Mouse (Mus musculus) liver, embryonic 15.5 days (tissue): ENCODE data around the gene Tmem274. TPM values are rescaled to one million over a fixed set of nuclear protein-coding genes. Genes with fewer than 3 reads are reported as not detected.

Source experiments
- ATAC-seq: fragments of 200-750 bp; cut with Nextera tagmentation; 2 replicates; pipeline ENCODE4 v1.8.0; 2017; ENCODE audit warnings: moderate number of reproducible peaks, mild to moderate bottlenecking, moderate library complexity; ENCODE audit not compliant: insufficient read depth
- H3K27ac ChIP-seq: fragments of 300-500 bp; sonication (generic); replicated peaks from 2 replicates; pipeline ENCODE4 v1.5.1; 2015; ENCODE audit warnings: mild to moderate bottlenecking, inconsistent platforms
- H3K27me3 ChIP-seq: fragments of 300-500 bp; sonication (generic); 2 replicates; pipeline ENCODE4 v1.6.1; 2015; ENCODE audit warnings: mild to moderate bottlenecking, inconsistent platforms
- H3K36me3 ChIP-seq: fragments of 300-500 bp; sonication (generic); replicated peaks from 2 replicates; pipeline ENCODE4 v1.6.1; 2015; ENCODE audit warnings: moderate library complexity, mild to moderate bottlenecking, inconsistent platforms
- H3K4me1 ChIP-seq: fragments of 300-500 bp; sonication (generic); replicated peaks from 2 replicates; pipeline ENCODE4 v1.6.1; 2015; ENCODE audit warnings: inconsistent platforms
- H3K4me2 ChIP-seq: fragments of 300-500 bp; sonication (generic); 2 replicates; pipeline ENCODE4 v1.6.1; 2015; ENCODE audit warnings: moderate library complexity, mild to moderate bottlenecking, inconsistent platforms
- H3K4me3 ChIP-seq: fragments of 300-500 bp; sonication (generic); replicated peaks from 2 replicates; pipeline ENCODE4 v1.5.1; 2015; ENCODE audit warnings: mild to moderate bottlenecking, inconsistent platforms
- H3K9ac ChIP-seq: fragments of 300-500 bp; sonication (generic); 2 replicates; pipeline ENCODE4 v1.6.1; 2015; ENCODE audit warnings: moderate library complexity, mild to moderate bottlenecking, inconsistent platforms
- H3K9me3 ChIP-seq: fragments of 300-500 bp; sonication (generic); replicated peaks from 2 replicates; pipeline ENCODE4 v1.6.1; 2016; ENCODE audit warnings: inconsistent platforms
- WGBS: fragments of 180-500 bp; shearing (Covaris S2); methylation state at CpG from one replicate; pipeline ENCODE4 v1.1.7; 2015; ENCODE audit warnings: mixed read lengths; ENCODE audit not compliant: insufficient replicate concordance; 5-methylcytosine and 5-hydroxymethylcytosine counted together
- polyA plus RNA-seq: library from polyadenylated mRNA; unstranded; fragments of >200 nt; fragmentation: Nextera tagmentation; extraction: Ambion mirVana; gene quantifications from 2 replicates; pipeline ENCODE4 v1.2.1, GENCODE M21; 2015

Tmem274 gene
- polyA plus RNA-seq, 1 experiment from 2014 or later, result not detected

DNA sequence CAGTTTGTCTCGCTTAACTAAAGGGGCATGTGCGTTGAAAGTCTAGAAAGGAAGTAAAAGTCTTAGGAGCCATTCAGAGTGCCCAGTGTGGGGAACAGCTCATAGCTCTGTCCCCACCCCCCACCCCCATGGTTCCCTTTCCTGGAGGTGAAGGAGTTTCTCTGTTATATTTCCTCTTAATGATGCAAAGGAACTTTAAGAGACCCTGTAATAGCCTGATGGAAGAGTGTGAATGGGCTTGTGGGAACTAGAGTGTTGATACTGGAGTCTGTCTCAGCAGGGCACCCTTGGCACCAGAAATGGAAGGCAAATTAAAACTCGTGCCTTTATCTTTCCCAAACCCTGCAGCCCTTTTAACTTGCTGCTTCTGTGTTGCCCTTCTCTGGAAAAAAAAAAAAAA is 27.7 kb downstream of the Tmem274 start:
- Histone ChIP-seq H3K9ac (no peak overlapping the region), H3K4me3 (no peak overlapping the region), H3K9me3 (no peaks in the 10 kb centered on the region), H3K27ac (no peak overlapping the region), H3K4me1 (no peaks in the 10 kb centered on the region), H3K36me3 (0 out of 2 replicates have a peak, but pooled peaks cover 9% of the 10 kb centered on the region), H3K4me2 (no peak overlapping the region), H3K27me3 (no peaks in the 10 kb centered on the region)
- 17% methylated on average over 3 of the region's 3 CpGs for WGBS
- ATAC-seq, result no peak

DNA sequence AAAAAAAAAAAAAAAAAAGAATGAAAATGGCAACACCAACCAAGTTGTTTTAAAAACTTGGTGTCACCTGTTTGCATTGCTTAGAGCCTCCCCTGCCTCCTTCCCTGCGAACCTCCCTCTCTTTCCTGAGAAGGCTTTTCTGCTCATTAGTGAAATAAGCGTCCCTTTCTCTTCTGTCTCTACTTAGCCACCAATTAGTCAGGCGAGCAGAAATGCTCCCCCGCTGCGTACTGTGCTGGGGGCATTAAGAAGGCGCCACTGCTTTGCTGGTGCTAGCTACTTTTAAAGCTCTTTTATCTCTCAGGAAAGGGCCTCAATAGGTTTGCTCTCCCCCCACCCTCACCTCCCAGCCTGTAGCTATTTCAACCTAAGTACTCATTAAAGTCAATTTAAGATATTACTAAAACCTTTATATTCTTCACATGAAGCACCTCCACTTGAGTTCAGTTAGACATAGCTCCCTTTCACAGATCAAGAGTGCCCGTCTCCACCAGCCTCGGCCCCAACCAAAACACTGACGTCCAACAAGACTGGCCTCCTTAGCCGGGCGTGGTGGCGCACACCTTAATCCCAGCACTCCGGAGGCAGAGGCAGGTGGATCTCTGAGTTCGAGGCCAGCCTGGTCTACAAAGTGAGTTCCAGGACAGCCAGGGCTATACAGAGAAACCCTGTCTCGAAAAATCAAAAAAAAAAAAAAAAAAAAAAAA is 28.2 kb downstream of the Tmem274 start:
- no peak overlapping the region for H3K27ac ChIP-seq
- H3K4me2 ChIP-seq, result no peak overlapping the region
- no peak overlapping the region for H3K4me3 ChIP-seq
- WGBS, result 59% methylated on average over 14 of the region's 15 CpGs
- H3K27me3 ChIP-seq, result no peaks in the 10 kb centered on the region
- no peak overlapping the region for H3K9ac ChIP-seq
- no peaks in the 10 kb centered on the region for H3K9me3 ChIP-seq
- 0 out of 2 replicates have a peak, but pooled peaks cover 4% of the 10 kb centered on the region for H3K36me3 ChIP-seq
- ATAC-seq, result no peak
- H3K4me1 ChIP-seq, result no peaks in the 10 kb centered on the region

DNA sequence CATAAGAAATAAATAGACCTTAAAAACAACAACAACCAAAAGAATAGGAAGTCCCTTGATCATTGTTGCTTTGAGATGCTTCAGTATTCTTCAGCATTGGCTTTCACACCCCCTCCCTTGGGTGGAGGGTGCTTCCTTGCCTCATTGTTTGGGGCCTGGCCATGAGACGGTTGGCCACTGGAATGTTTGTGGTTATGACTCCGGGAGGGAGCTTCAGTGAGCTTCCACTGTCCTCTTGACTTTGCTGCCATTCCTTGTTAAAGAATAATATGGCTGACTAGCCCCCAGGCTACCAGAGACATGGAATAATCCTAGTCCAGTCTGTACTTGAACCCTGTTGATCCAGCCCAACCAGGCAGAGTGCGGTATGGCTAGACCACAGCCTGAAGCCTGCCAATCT is 29.7 kb downstream of the Tmem274 start:
- Histone ChIP-seq H3K36me3 (no peaks in the 10 kb centered on the region), H3K4me1 (0 out of 2 replicates have a peak, but pooled peaks cover 3% of the 10 kb centered on the region), H3K4me2 (no peak overlapping the region), H3K9me3 (no peaks in the 10 kb centered on the region), H3K27me3 (no peaks in the 10 kb centered on the region), H3K27ac (no peak overlapping the region), H3K4me3 (no peak overlapping the region), H3K9ac (no peak overlapping the region)
- WGBS, result 46% methylated on average over 3 of the region's 3 CpGs
- ATAC-seq, result no peak

DNA sequence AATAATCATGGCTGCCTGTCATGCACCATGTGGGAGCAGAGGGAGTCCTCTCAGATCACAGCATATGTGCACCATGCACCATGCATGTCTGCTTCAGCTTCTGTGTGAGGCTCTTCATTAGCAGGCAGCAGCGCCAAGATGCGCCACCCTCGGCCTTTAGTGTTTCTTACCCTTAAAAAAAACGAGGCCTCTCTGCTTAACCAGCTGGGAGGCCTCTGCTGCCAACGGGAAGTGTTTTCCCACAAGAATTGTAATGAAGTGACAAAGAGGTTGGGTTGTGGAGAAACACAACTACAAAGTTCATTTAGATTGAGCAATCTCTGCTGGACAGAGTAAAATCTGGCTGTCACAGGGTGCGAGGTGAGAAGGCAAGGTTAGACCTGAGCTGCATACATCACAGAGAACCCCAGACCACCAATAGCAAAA is 34.1 kb downstream of the Tmem274 start:
- 45% methylated on average over 6 of the region's 6 CpGs for WGBS
- Histone ChIP-seq H3K4me3 (no peak overlapping the region), H3K36me3 (no peaks in the 10 kb centered on the region), H3K9ac (no peak overlapping the region), H3K9me3 (no peaks in the 10 kb centered on the region), H3K27me3 (no peaks in the 10 kb centered on the region), H3K4me1 (0 out of 2 replicates have a peak, but pooled peaks cover 3% of the 10 kb centered on the region), H3K27ac (no peak overlapping the region), H3K4me2 (no peak overlapping the region)
- ATAC-seq, result no peak

DNA sequence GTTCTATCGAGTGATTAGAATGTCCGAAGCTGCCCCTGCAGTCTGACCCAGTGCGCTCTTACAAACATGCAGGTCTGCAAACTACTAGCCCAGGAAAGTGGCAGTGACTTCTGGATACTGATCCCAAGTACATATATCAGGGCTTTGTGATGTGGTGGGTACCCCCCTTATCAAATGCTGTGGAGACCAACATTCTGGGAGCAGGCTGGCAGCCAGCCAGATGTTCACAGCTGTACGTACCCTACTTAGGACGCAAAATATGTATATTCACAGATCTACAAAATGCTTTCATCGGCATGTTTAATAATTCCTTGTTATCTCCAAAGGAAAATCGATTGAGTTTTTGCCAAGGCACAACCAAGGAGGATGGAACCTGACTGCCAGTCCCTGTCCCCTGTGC is 34.9 kb downstream of the Tmem274 start:
- Histone ChIP-seq H3K4me3 (no peak overlapping the region), H3K9me3 (no peaks in the 10 kb centered on the region), H3K4me1 (0 out of 2 replicates have a peak, but pooled peaks cover 3% of the 10 kb centered on the region), H3K27ac (no peak overlapping the region), H3K4me2 (no peak overlapping the region), H3K27me3 (no peaks in the 10 kb centered on the region), H3K36me3 (no peaks in the 10 kb centered on the region), H3K9ac (no peak overlapping the region)
- no peak for ATAC-seq
- 74% methylated on average over 7 of the region's 7 CpGs for WGBS

DNA sequence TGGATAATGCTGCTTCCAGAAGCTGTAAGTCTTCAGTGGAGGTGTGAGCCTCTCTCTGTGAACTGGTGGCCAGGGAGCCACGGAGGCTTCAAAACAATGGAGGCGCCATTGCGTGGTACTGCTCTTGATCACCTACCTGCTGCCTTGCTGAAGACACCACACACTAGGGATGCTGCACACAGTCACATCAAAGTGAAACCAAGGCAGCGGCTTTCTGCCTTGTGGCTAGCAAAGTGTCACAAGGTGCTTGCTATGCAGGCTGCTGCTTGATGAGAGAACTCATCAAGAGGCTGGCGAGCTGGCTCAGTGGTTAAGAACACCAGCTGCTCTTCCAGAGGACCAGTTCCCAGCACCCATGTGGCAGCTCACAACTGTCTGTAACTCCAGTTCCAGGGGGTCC is 38.5 kb downstream of the Tmem274 start:
- 85% methylated on average over 5 of the region's 5 CpGs for WGBS
- H3K27me3 ChIP-seq, result peaks cover 15% of the 10 kb centered on the region
- no peak overlapping the region for H3K4me3 ChIP-seq
- no peak overlapping the region for H3K9ac ChIP-seq
- ATAC-seq, result no peak
- H3K4me1 ChIP-seq, result peaks cover 24% of the 10 kb centered on the region
- no peak overlapping the region for H3K27ac ChIP-seq
- H3K9me3 ChIP-seq, result no peaks in the 10 kb centered on the region
- H3K36me3 ChIP-seq, result no peaks in the 10 kb centered on the region
- H3K4me2 ChIP-seq, result no peak overlapping the region

DNA sequence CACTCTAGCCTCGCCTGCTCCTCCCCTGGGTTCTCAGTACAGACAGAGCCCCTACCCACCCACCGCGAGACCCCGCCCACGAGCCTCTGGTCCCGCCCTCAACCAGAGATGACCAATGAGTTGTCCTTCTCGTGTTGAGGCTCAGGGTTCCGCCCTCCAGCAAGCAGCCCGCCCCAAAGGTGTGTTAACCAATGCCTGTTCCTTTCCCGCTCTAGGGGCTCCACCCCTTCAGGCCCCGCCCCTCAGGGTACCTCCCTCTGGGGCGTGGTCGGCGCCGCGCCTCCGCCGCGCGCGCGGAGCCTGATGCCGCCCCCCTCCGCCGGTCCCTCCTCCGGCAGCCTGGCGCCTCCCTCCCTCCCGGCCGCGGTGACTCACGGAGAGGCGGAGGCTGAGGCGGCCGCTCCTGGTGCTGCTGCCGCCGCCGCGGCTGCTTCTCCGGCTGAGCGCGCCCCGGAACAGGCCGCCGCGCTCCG is 40.7 kb downstream of the Tmem274 start, which contains the start of gene Ctnnbip1:
Gene Ctnnbip1, plus strand, starts transcription at position 369 of the 473 bp plus-strand sequence.
- peaks cover 22% of the 10 kb centered on the region for H3K27me3 ChIP-seq
- peaks cover 28% of the 10 kb centered on the region for H3K4me1 ChIP-seq
- H3K27ac ChIP-seq, result no peak within 1 kb of the TSS
- H3K4me2 ChIP-seq, result peak within 1 kb of the TSS; percentile 95
- no peaks in the 10 kb centered on the region for H3K36me3 ChIP-seq
- under 1% methylated on average over 39 of the region's 46 CpGs for WGBS
- peak within 1 kb of the TSS; percentile 67 for H3K4me3 ChIP-seq
- peak within 1 kb of the TSS; percentile 66 for H3K9ac ChIP-seq
- H3K9me3 ChIP-seq, result no peaks in the 10 kb centered on the region
- ATAC-seq, result peak; percentile 95

DNA sequence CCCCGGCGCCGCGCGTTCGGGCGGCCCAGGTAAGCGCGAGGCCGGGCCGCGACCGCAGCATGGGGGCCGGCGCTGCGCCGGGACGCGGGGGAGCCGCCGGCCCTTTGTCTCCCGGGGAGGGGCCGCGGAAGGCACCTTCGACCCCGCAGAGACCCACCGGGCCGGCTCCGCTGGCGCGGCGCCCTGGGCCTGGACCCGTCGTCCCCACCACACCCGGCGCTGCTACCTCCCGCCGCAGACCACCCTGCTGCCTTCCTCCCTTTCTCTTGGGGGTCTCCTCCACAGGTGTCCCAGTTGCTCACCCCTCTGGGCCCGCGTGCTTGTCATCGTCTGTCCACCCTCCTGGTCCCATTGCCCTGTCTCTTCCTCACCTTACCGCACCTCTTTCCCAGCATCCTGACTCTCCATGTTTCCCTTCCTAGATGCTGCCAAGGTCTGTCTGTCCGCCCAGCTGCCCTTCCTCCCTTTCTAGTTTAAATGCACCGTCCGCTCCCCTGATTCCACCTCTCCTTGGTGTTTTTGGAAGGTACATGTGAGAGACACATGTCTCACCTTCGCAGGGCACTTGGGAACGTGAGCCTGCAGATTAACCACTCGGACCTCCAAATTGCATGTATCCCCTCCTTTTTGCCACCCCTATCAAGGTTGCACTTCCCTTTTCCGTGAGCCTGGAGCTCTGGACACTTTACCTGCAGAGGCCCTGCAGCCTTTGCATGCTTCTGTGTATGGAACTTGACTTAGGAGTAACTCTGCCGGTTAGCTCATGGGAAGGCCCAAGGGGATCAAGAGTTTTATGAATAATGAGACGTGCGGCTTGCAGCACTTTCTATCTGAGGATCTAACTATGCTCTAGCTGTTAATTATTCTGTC is 41.4 kb downstream of the Tmem274 start:
- Histone ChIP-seq H3K4me3 (peak overlapping the region; percentile 67), H3K9ac (peak overlapping the region; percentile 66), H3K4me2 (peak overlapping the region; percentile 95), H3K4me1 (peaks cover 28% of the 10 kb centered on the region), H3K36me3 (no peaks in the 10 kb centered on the region), H3K9me3 (no peaks in the 10 kb centered on the region), H3K27ac (no peak overlapping the region), H3K27me3 (peaks cover 22% of the 10 kb centered on the region)
- ATAC-seq, result no peak
- 8% methylated on average over 39 of the region's 52 CpGs for WGBS

DNA sequence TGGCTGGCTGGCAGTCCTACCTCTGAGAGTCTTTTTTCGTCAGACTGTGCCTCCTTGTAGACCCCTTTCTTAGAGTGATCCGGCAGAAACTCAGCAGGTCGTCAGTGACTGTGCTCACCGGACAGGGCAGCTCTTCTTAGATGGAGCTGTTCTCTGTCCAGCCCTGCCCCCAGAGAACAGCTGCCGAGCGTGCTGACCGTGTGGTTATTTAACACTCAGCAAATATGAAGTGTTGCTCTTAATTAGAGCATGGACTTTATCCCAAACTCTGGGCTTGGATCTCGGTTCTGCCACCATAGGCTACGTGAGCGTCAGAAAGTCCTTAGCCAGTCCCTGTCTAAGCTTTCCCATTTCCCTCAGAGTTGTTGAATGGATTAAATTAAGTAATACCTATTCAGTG is 44.1 kb downstream of the Tmem274 start:
- Histone ChIP-seq H3K27me3 (peaks cover 22% of the 10 kb centered on the region), H3K9ac (no peak overlapping the region), H3K9me3 (no peaks in the 10 kb centered on the region), H3K4me2 (no peak overlapping the region), H3K4me3 (no peak overlapping the region), H3K36me3 (no peaks in the 10 kb centered on the region), H3K4me1 (peaks cover 33% of the 10 kb centered on the region), H3K27ac (no peak overlapping the region)
- 70% methylated on average over 10 of the region's 10 CpGs for WGBS
- ATAC-seq, result no peak

DNA sequence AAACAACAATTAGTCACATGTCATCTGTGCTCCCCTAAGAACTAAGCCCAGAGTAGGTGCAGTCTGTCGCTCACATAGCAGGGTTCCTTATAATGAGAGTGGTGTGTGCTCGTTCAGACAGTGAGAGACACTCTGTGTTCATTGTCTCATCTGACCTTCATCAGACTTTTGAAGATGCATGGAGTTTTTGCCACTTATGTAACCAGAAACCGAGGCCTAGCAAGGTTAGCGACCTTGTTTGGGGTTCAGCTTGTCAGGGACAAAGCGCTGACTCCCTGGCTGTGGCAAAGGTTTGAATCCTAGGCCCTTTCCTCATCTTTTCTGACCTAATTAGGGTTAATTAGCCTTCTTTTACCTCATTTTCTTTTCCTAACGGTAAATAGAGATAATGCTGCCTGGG is 46.8 kb downstream of the Tmem274 start:
- no peak for ATAC-seq
- Histone ChIP-seq H3K4me3 (no peak overlapping the region), H3K4me2 (no peak overlapping the region), H3K9me3 (no peaks in the 10 kb centered on the region), H3K36me3 (no peaks in the 10 kb centered on the region), H3K4me1 (peaks cover 17% of the 10 kb centered on the region; the same call in 1 of the 2 replicates), H3K9ac (no peak overlapping the region), H3K27ac (no peak overlapping the region), H3K27me3 (peaks cover 14% of the 10 kb centered on the region)
- WGBS, result 62% methylated on average over 6 of the region's 6 CpGs

DNA sequence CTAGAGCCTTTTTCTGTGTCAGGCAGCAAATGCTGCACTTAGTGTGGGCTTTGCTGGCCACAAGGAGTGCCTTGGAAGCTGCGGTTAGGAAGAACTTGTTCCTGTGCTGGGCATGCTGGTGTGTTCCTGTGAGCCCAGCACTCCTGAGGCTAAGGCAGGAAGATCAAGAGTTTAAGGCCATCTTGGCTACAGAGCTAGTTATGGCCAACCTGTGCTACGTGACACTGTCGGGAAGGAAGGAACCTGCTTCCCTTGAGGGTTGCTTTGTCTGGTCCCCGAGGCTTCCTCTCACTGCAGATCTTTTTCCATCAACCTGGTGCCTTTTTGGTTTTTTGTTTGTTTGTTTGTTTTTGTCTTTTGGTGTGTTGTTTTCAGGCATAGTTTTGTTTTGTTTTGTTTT is 48.0 kb downstream of the Tmem274 start:
- Histone ChIP-seq H3K9ac (no peak overlapping the region), H3K36me3 (no peaks in the 10 kb centered on the region), H3K4me3 (no peak overlapping the region), H3K27me3 (peaks cover 7% of the 10 kb centered on the region), H3K4me1 (peaks cover 14% of the 10 kb centered on the region; the same call in 1 of the 2 replicates), H3K4me2 (no peak overlapping the region), H3K27ac (no peak overlapping the region), H3K9me3 (no peaks in the 10 kb centered on the region)
- WGBS, result 68% methylated on average over 4 of the region's 4 CpGs
- ATAC-seq, result no peak
